Mouse (Mus musculus) thymus, adult 2 months (tissue): Measurements from ENCODE around the gene St6galnac3. TPM values are rescaled to one million over a fixed set of nuclear protein-coding genes. Genes with fewer than 3 reads are reported as not detected.

ENCODE experiments used
- DNase-seq: peaks from one replicate; pipeline ENCODE4 v3.0.0; 2021
- H3K27ac ChIP-seq: fragments of 200-500 bp; 2 replicates; pipeline ENCODE4 v1.5.1; 2012; ENCODE audit warnings: low read length, control low read depth; ENCODE audit not compliant: control insufficient read depth, insufficient read depth
- H3K27me3 ChIP-seq: fragments of 200-500 bp; 2 replicates; pipeline ENCODE4 v1.6.1; 2012; ENCODE audit warnings: mild to moderate bottlenecking, low read length, moderate library complexity, mixed read lengths; ENCODE audit not compliant: control insufficient read depth, insufficient read depth
- H3K36me3 ChIP-seq: fragments of 200-500 bp; 2 replicates; pipeline ENCODE4 v1.6.1; 2012; ENCODE audit warnings: mild to moderate bottlenecking, low read length, moderate library complexity; ENCODE audit not compliant: control insufficient read depth, insufficient read depth
- H3K4me1 ChIP-seq: fragments of 200-500 bp; replicated peaks from 2 replicates; pipeline ENCODE4 v1.6.1; 2012; ENCODE audit warnings: low read length; ENCODE audit not compliant: control insufficient read depth, insufficient read depth
- H3K4me3 ChIP-seq: fragments of 200-500 bp; 2 replicates; pipeline ENCODE4 v1.5.1; 2012; ENCODE audit warnings: mild to moderate bottlenecking, low read length, control low read depth, moderate library complexity; ENCODE audit not compliant: control insufficient read depth, insufficient read depth
- CTCF ChIP-seq: fragments of 200-500 bp; IDR thresholded peaks from 2 replicates; pipeline ENCODE4 v1.5.1; 2012; ENCODE audit warnings: mild to moderate bottlenecking, control low read depth, low read length, moderate library complexity, borderline replicate concordance; ENCODE audit not compliant: control insufficient read depth, poor library complexity, insufficient read depth; ENCODE audit errors: extremely low read depth
- POLR2A ChIP-seq: fragments of 200-500 bp; IDR thresholded peaks from 2 replicates; pipeline ENCODE4 v1.6.1; 2012; ENCODE audit warnings: mild to moderate bottlenecking, low read length, control low read depth, moderate library complexity; ENCODE audit not compliant: control insufficient read depth, poor library complexity, insufficient read depth; ENCODE audit errors: extremely low read depth
- WGBS: fragments of 180-500 bp; shearing (Covaris S2); methylation state at CpG from one replicate; pipeline ENCODE4 v1.1.7; 2018; 5-methylcytosine and 5-hydroxymethylcytosine counted together
- polyA plus RNA-seq: library from polyadenylated mRNA; depleted of rRNA; stranded (reverse); fragments of >200 nt; gene quantifications from 2 replicates; pipeline ENCODE4 v1.2.3, GENCODE M21; 2012

St6galnac3 gene
- polyA plus RNA-seq, 1 experiment: 1.3 TPM

DNA sequence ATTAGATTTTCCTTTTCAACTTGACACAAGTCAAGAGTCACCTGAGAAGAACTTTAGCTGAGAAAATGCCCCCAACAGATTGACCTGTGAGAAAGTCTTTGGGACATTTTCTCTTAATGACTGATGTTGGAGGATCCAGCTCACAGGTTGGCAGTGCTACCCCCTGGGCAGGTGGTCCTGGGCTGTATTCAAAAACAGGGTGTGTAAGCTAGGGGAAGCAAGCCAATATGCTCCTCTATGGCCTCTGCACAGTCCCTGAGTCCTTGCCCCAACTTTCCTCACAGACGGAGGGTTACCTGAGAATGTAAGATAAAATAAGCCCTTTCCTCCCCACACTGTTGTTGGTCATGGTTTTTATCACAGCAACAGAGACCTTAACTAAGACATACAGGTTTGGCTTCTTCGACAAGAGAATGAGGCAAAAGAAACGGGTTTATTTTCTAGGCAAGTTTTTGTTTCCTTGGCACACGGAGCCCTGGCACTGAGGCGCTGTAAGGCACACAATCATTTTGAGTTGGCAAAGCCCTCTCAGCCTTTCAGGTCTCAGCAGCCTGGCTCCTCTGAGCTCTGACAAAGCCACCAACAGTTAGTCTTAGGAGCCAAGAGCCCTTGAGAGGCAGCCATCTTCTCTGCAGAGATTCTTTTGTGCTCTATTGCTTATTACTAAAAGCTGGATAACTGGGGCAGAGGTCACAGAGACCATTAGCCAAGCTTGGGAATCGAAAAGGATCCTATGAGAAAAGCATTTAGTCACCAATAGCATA is 292.7 kb downstream of the St6galnac3 start:
- Histone ChIP-seq H3K36me3 (no peaks in the 10 kb centered on the region), H3K4me1 (no peaks in the 10 kb centered on the region), H3K27me3 (no peaks in the 10 kb centered on the region), H3K4me3 (no peak overlapping the region), H3K27ac (no peak overlapping the region)
- 93% methylated on average over 6 of the region's 6 CpGs for WGBS
- DNase-seq: no peak
- no peak for TF ChIP-seq POLR2A

DNA sequence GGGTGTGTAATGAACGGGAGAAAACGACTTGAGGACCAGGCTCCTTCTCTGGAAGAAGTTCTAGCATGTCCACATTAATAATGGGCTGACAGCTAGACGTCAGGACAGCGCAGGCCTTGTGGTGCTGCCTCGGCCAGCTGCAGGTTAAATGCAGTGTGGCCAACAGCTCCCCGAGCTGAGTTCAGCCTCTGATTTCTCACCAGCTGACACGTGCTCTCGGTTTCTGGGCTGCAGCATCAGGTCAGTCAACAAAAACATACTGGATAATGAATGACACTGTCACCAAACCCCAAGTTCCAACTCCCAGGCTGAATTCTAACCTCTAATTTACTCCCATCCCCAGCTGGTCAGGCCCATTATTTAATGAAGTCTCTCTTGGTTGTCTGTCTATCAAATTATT is 295.1 kb downstream of the St6galnac3 start:
- TF ChIP-seq POLR2A (no peak), CTCF (no peak)
- Histone ChIP-seq H3K27ac (no peak overlapping the region), H3K27me3 (no peaks in the 10 kb centered on the region), H3K4me3 (no peak overlapping the region), H3K36me3 (no peaks in the 10 kb centered on the region), H3K4me1 (no peaks in the 10 kb centered on the region)
- WGBS: 89% methylated on average over 8 of the region's 8 CpGs
- no peak for DNase-seq

DNA sequence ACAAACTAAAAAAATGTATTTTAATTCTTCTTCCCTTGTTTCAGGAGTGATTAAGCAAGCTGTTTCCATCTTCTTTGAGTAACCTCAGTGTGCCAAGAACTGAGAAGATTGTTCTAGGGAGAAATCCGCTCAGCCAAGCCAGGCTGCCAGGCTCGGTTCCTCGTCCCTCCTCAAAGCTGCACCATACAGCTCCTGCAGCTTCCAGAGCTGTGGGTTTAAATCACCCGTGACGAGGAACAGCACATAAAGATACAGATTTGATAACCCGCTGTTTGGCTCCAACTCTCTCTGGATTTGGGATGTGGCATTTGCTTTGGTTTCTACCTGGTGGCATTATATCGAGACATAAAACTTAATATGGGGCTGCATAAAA is 303.1 kb downstream of the St6galnac3 start:
- 92% methylated on average over 7 of the region's 7 CpGs for WGBS
- DNase-seq: no peak
- no peaks in the 10 kb centered on the region for H3K4me1 ChIP-seq
- no peak for TF ChIP-seq POLR2A
- TF ChIP-seq CTCF: no peak
- H3K27ac ChIP-seq: no peak overlapping the region
- H3K36me3 ChIP-seq: no peaks in the 10 kb centered on the region
- no peaks in the 10 kb centered on the region for H3K27me3 ChIP-seq
- H3K4me3 ChIP-seq: no peak overlapping the region

DNA sequence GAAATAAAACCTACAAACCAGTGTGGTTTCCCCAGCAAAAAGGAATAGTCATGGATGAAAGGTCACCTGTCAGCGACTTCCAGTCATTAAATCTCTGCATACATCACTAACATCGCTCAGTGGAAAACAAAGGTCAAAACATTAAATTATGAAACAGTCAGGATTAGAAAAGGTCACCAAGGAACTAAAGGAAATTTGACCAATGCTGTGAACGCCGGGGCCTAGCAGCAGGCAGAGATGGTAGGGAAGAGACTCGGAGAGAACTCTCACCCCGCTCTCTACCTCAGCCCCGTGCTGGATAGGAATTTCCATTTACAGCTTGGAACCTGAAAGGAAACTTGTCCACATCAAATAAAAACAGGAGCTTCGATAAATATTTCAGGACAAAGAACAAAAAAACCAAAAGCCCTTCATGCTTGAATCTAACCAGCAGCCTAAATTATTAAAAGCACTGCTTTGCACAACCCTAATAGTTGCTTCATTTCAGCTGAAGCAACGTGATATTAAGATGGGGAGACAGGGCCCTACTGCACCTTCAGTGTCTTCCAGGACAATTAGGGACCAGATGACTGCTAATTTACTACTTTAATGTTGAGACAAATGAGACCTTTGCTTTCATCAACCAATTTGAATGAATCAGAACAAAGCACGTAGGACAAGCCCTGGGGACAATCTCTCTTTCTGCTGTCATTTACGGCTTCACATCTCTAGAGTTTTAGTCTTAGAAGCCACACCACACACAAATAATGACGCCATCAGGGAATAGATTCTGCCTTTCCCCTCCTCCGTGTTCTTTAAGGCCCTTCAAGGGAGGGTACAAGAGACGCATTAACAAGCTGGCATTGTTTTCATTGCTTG is 303.7 kb downstream of the St6galnac3 start:
- TF ChIP-seq CTCF (no peak), POLR2A (no peak)

DNA sequence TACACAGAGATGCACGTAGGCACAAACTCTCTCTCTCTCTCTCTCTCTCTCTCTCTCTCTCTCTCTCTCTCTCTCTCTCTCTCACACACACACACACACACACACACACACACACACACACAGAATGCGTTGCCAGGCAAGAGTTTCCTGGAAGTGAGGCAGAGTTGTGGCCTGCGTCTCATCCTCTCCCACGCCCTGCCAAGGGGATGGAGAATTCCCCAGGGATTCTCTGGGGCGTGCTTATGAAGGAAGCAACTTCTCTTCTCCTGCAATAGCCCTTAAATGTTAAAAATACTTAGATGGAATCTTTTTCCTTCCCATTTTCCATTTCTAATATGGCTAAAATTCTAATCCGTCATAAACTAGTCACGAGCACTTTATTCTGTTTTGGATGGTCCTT is 305.6 kb downstream of the St6galnac3 start:
- Histone ChIP-seq H3K4me1 (no peaks in the 10 kb centered on the region), H3K27me3 (no peaks in the 10 kb centered on the region), H3K4me3 (no peak overlapping the region), H3K27ac (no peak overlapping the region), H3K36me3 (no peaks in the 10 kb centered on the region)
- DNase-seq: no peak
- TF ChIP-seq POLR2A (no peak), CTCF (no peak)
- WGBS: 92% methylated on average over 7 of the region's 7 CpGs

More for the DNA sequence above, 303.7 kb downstream of the St6galnac3 start:
- no peaks in the 10 kb centered on the region for H3K27me3 ChIP-seq
- H3K27ac ChIP-seq: no peak overlapping the region
- no peak overlapping the region for H3K4me3 ChIP-seq
- H3K4me1 ChIP-seq: no peaks in the 10 kb centered on the region
- DNase-seq: no peak
- WGBS: 95% methylated on average over 14 of the region's 14 CpGs
- no peaks in the 10 kb centered on the region for H3K36me3 ChIP-seq

- no peaks in the 10 kb centered on the region for H3K27me3 ChIP-seq
- H3K27ac ChIP-seq: no peak overlapping the region
- H3K36me3 ChIP-seq: no peaks in the 10 kb centered on the region
- TF ChIP-seq POLR2A: no peak
- no peak for TF ChIP-seq CTCF
- H3K4me1 ChIP-seq: no peaks in the 10 kb centered on the region
- no peak for DNase-seq
- 89% methylated on average over 9 of the region's 9 CpGs for WGBS
- no peak overlapping the region for H3K4me3 ChIP-seq
Observed at GRCm38 (mm10) chr3:153417001-153417400, 308.0 kb downstream of the St6galnac3 start.

DNA sequence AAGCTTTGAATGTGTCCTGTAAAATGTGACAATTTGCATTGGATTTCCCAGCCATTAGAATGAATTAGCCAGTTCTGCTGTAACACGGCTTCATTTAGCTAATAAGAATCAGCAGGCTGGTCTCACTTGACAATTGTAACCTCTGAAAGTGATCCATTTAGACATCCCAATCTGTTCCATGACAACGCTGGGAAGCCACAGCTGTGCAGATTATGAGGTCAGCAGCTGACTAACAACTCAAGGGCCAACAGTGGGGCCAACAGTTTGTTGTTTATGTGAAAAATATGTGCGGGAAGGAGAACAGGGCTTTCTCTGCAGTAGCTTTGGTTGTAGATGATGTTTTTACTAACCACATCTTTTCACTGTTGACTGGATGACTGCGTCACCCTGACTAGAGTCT is 308.6 kb downstream of the St6galnac3 start:
- H3K4me1 ChIP-seq: no peaks in the 10 kb centered on the region
- 94% methylated on average over 4 of the region's 4 CpGs for WGBS
- no peaks in the 10 kb centered on the region for H3K27me3 ChIP-seq
- TF ChIP-seq POLR2A (no peak), CTCF (no peak)
- H3K27ac ChIP-seq: no peak overlapping the region
- DNase-seq: no peak
- H3K36me3 ChIP-seq: no peaks in the 10 kb centered on the region
- no peak overlapping the region for H3K4me3 ChIP-seq
